In the genomic region with DNA sequence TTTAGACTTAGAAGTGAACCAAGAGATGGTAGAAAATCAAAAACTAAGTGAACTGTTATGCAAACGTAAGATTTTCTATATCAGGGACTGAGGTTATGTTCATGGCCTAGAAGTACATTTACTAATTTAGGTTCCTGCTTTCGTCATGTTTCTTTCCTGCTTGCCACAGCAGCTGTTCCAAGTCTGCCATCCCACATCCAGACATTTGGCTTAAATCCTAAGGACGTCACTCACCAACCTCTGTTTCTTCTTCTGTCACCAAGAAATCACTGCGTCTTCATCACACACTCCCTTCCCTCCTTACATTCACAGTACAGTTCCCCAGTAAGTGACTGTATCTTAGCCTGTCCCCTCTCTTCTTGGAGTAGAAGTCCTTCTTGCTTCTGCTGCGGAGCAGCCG, we compare ENCODE assay signal across 30 mouse cellular contexts. TPM values are rescaled to one million over a fixed set of nuclear protein-coding genes. Genes with fewer than 3 reads are reported as not detected.
"Had no signal": no experiment of that assay in that cellular context is flagged by ENCODE, and none has a peak within 500 bp of the region (broad histone marks: within the 10 kb centered on the region; RNA-seq: fewer than 3 reads in every experiment).

No protein-coding gene starts in this region.

- H3K9ac ChIP-seq: heart, embryonic 12.5 days; heart, embryonic 13.5 days; heart, embryonic 15.5 days; hindbrain, embryonic 12.5 days; hindbrain, embryonic 14.5 days; hindbrain, embryonic 15.5 days; intestine, embryonic 15.5 days; kidney, embryonic 15.5 days had no signal

- H3K27me3 ChIP-seq: heart, embryonic 12.5 days; heart, embryonic 13.5 days; heart, embryonic 15.5 days; hindbrain, embryonic 12.5 days; hindbrain, embryonic 15.5 days; intestine, embryonic 15.5 days; kidney, embryonic 15.5 days had no signal

- H3K4me3 ChIP-seq: heart, embryonic 10.5 days; heart, embryonic 12.5 days; heart, embryonic 13.5 days; heart, embryonic 15.5 days; hindbrain, embryonic 10.5 days; hindbrain, embryonic 12.5 days; hindbrain, embryonic 15.5 days; intestine, embryonic 15.5 days; kidney, embryonic 15.5 days; layer of hippocampus, adult 2 months had no signal

- DNase-seq: heart, postnatal 10 days; heart, postnatal 14 days; heart, postnatal 36 days; heart, postnatal 4 days; kidney, adult 18-20 months; kidney, adult 8-10 months; kidney, postnatal 10 days; kidney, postnatal 14 days; kidney, postnatal 25 days; kidney, postnatal 4 days; layer of hippocampus, adult 9-11 months; layer of hippocampus, postnatal 36 days had no signal

- H3K9me3 ChIP-seq: heart, embryonic 10.5 days; heart, embryonic 12.5 days; heart, embryonic 13.5 days; heart, embryonic 15.5 days; hindbrain, embryonic 10.5 days; hindbrain, embryonic 12.5 days; hindbrain, embryonic 15.5 days; intestine, embryonic 15.5 days; kidney, embryonic 15.5 days had no signal

- H3K4me1 ChIP-seq: heart, embryonic 10.5 days; heart, embryonic 12.5 days; heart, embryonic 13.5 days; heart, embryonic 15.5 days; hindbrain, embryonic 10.5 days; hindbrain, embryonic 12.5 days; hindbrain, embryonic 15.5 days; intestine, embryonic 15.5 days; kidney, embryonic 15.5 days had no signal

- H3K27ac ChIP-seq: heart, embryonic 10.5 days; heart, embryonic 13.5 days; heart, embryonic 15.5 days; hindbrain, embryonic 10.5 days; hindbrain, embryonic 12.5 days; hindbrain, embryonic 14.5 days; hindbrain, embryonic 15.5 days; hindbrain, postnatal 0 days; intestine, embryonic 15.5 days; kidney, embryonic 15.5 days; kidney, postnatal 0 days; layer of hippocampus, adult 2 months had no signal

- ATAC-seq: hindbrain, embryonic 16.5 days; hindbrain, postnatal 0 days; inflammation-experienced regulatory T-cells, adult 6 months; intestine, embryonic 15.5 days; intestine, embryonic 16.5 days; intestine, postnatal 0 days had no signal

- H3K4me2 ChIP-seq: heart, embryonic 11.5 days; heart, embryonic 12.5 days; heart, embryonic 13.5 days; heart, embryonic 15.5 days; hindbrain, embryonic 12.5 days; hindbrain, embryonic 14.5 days; hindbrain, embryonic 15.5 days; intestine, embryonic 15.5 days; kidney, embryonic 15.5 days had no signal

RNA-seq across cellular contexts. Expression of a gene that starts 49.7 kb away (rescaled TPM):
- polyA plus RNA-seq: hindbrain, embryonic 10.5 days; intestine, postnatal 0 days had no signal
